Mouse (Mus musculus): ENCODE data around the gene Pygb.

Gene Pygb

GRCm38 (mm10) chr2:150786251-150787180, at the start of gene Pygb:
TSS of gene Pygb (plus strand) at chr2:150786735.
- DNase-seq (ENCODE audit: low read depth): peak; percentile 78

- no peak for DNase-seq (ENCODE audit: low read depth)
Observed at GRCm38 (mm10) chr2:150737881-150738280, 48.7 kb upstream of the Pygb start.

GRCm38 (mm10) chr2:150740145-150740841, 46.2 kb upstream of the Pygb start:
- no peak for DNase-seq (ENCODE audit: low read depth)

GRCm38 (mm10) chr2:150741405-150741804, 45.1 kb upstream of the Pygb start:
- DNase-seq (ENCODE audit: low read depth): no peak

- DNase-seq (ENCODE audit: low read depth): no peak
Observed at GRCm38 (mm10) chr2:150745016-150745415, 41.5 kb upstream of the Pygb start.

GRCm38 (mm10) chr2:150748854-150749253, 37.7 kb upstream of the Pygb start, which contains the start of gene Entpd6:
TSS of gene Entpd6 (plus strand) at chr2:150749042.
- DNase-seq (ENCODE audit: low read depth): peak; percentile 92

- no peak for DNase-seq (ENCODE audit: low read depth)
Observed at GRCm38 (mm10) chr2:150749283-150749682, 37.3 kb upstream of the Pygb start.

GRCm38 (mm10) chr2:150750129-150750979, 36.2 kb upstream of the Pygb start:
- DNase-seq (ENCODE audit: low read depth): no peak

- no peak for DNase-seq (ENCODE audit: low read depth)
Observed at GRCm38 (mm10) chr2:150755016-150755415, 31.5 kb upstream of the Pygb start.

- DNase-seq (ENCODE audit: low read depth): no peak
Observed at GRCm38 (mm10) chr2:150761476-150761875, 25.1 kb upstream of the Pygb start.

- DNase-seq (ENCODE audit: low read depth): no peak
Observed at GRCm38 (mm10) chr2:150765619-150766018, 20.9 kb upstream of the Pygb start.

- no peak for DNase-seq (ENCODE audit: low read depth)
Observed at GRCm38 (mm10) chr2:150766083-150766862, 20.3 kb upstream of the Pygb start.

GRCm38 (mm10) chr2:150768678-150769077, 17.9 kb upstream of the Pygb start:
- no peak for DNase-seq (ENCODE audit: low read depth)

GRCm38 (mm10) chr2:150770747-150771146, 15.8 kb upstream of the Pygb start:
- DNase-seq (ENCODE audit: low read depth): no peak

- no peak for DNase-seq (ENCODE audit: low read depth)
Observed at GRCm38 (mm10) chr2:150771169-150771568, 15.4 kb upstream of the Pygb start.

GRCm38 (mm10) chr2:150771996-150772395, 14.5 kb upstream of the Pygb start:
- DNase-seq (ENCODE audit: low read depth): no peak

GRCm38 (mm10) chr2:150772466-150773119, 13.9 kb upstream of the Pygb start:
- DNase-seq (ENCODE audit: low read depth): no peak

- no peak for DNase-seq (ENCODE audit: low read depth)
Observed at GRCm38 (mm10) chr2:150782801-150783200, 3.7 kb upstream of the Pygb start.

GRCm38 (mm10) chr2:150787234-150787771, 768 bp downstream of the Pygb start:
- DNase-seq (ENCODE audit: low read depth): no peak

- DNase-seq (ENCODE audit: low read depth): no peak
Observed at GRCm38 (mm10) chr2:150788768-150789550, 2.4 kb downstream of the Pygb start.
